Mouse (Mus musculus) liver, embryonic 12.5 days (tissue): Measurements from ENCODE around the gene Plppr5. TPM values are rescaled to one million over a fixed set of nuclear protein-coding genes. Genes with fewer than 3 reads are reported as not detected.

Source experiments
- ATAC-seq: fragments of 200-750 bp; cut with Nextera tagmentation; 2 replicates; pipeline ENCODE4 v1.8.0; 2017; ENCODE audit warnings: moderate number of reproducible peaks, mild to moderate bottlenecking, moderate library complexity
- H3K27ac ChIP-seq: fragments of 300-500 bp; sonication (generic); 2 replicates; pipeline ENCODE4 v1.5.1; 2016; ENCODE audit warnings: mild to moderate bottlenecking
- H3K27me3 ChIP-seq: fragments of 300-500 bp; sonication (generic); replicated peaks from 2 replicates; pipeline ENCODE4 v1.6.1; 2016; ENCODE audit warnings: mild to moderate bottlenecking, moderate library complexity
- H3K36me3 ChIP-seq: fragments of 300-500 bp; sonication (generic); 2 replicates; pipeline ENCODE4 v1.6.1; 2016; ENCODE audit warnings: mild to moderate bottlenecking, moderate library complexity
- H3K4me1 ChIP-seq: fragments of 300-500 bp; sonication (generic); 2 replicates; pipeline ENCODE4 v1.6.1; 2016
- H3K4me2 ChIP-seq: fragments of 300-500 bp; sonication (generic); 2 replicates; pipeline ENCODE4 v1.6.1; 2016; ENCODE audit warnings: mild to moderate bottlenecking, moderate library complexity
- H3K4me3 ChIP-seq: fragments of 300-500 bp; sonication (generic); 2 replicates; pipeline ENCODE4 v1.5.1; 2016; ENCODE audit warnings: mild to moderate bottlenecking, moderate library complexity
- H3K9ac ChIP-seq: fragments of 300-500 bp; sonication (generic); 2 replicates; pipeline ENCODE4 v1.6.1; 2016; ENCODE audit warnings: mild to moderate bottlenecking, moderate library complexity
- H3K9me3 ChIP-seq: fragments of 300-500 bp; sonication (generic); replicated peaks from 2 replicates; pipeline ENCODE4 v1.6.1; 2016; ENCODE audit warnings: mild to moderate bottlenecking, moderate library complexity
- WGBS: fragments of 180-500 bp; shearing (Covaris S2); methylation state at CpG from one replicate; pipeline ENCODE4 v1.1.7; 2016; ENCODE audit not compliant: insufficient replicate concordance; 5-methylcytosine and 5-hydroxymethylcytosine counted together
- polyA plus RNA-seq: library from polyadenylated mRNA; unstranded; fragments of >200 nt; fragmentation: Nextera tagmentation; extraction: Ambion mirVana; gene quantifications from 2 replicates; pipeline ENCODE4 v1.2.1, GENCODE M21; 2016

The Plppr5 gene
- polyA plus RNA-seq, 1 experiment from 2014 or later: 0.15 TPM

GRCm38 (mm10) chr3:117716534-117717280 is 142.1 kb downstream of the Plppr5 start:
- no peaks in the 10 kb centered on the region for H3K27me3 ChIP-seq

GRCm38 (mm10) chr3:117723390-117723789 is 148.8 kb downstream of the Plppr5 start:
- H3K27me3 ChIP-seq: no peaks in the 10 kb centered on the region
- no peak for ATAC-seq
- H3K9ac ChIP-seq: no peak overlapping the region
- H3K27ac ChIP-seq: no peak overlapping the region
- no peaks in the 10 kb centered on the region for H3K4me1 ChIP-seq
- no peak overlapping the region for H3K4me3 ChIP-seq
- no peaks in the 10 kb centered on the region for H3K36me3 ChIP-seq
- H3K4me2 ChIP-seq: no peak overlapping the region
- H3K9me3 ChIP-seq: no peaks in the 10 kb centered on the region

More at GRCm38 (mm10) chr3:117716534-117717280, 142.1 kb downstream of the Plppr5 start:
- Histone ChIP-seq H3K4me2 (no peak overlapping the region), H3K4me1 (no peaks in the 10 kb centered on the region), H3K27ac (no peak overlapping the region), H3K36me3 (no peaks in the 10 kb centered on the region), H3K4me3 (no peak overlapping the region), H3K9ac (no peak overlapping the region), H3K9me3 (no peaks in the 10 kb centered on the region)
- 53% methylated on average over 3 of the region's 3 CpGs for WGBS
- ATAC-seq: no peak

- Histone ChIP-seq H3K27me3 (no peaks in the 10 kb centered on the region), H3K4me1 (no peaks in the 10 kb centered on the region), H3K9me3 (no peaks in the 10 kb centered on the region), H3K4me3 (no peak overlapping the region), H3K9ac (no peak overlapping the region), H3K4me2 (no peak overlapping the region), H3K27ac (no peak overlapping the region), H3K36me3 (no peaks in the 10 kb centered on the region)
- WGBS: 65% methylated on average over 5 of the region's 5 CpGs
- no peak for ATAC-seq
These were observed 149.9 kb downstream of the Plppr5 start for GRCm38 (mm10) chr3:117724521-117724920.

- H3K27ac ChIP-seq: no peak overlapping the region
- WGBS: 82% methylated on average over 1 of the region's 1 CpGs
- H3K27me3 ChIP-seq: no peaks in the 10 kb centered on the region
- ATAC-seq: no peak
- H3K9me3 ChIP-seq: no peaks in the 10 kb centered on the region
- no peak overlapping the region for H3K9ac ChIP-seq
- H3K4me3 ChIP-seq: no peak overlapping the region
- H3K4me1 ChIP-seq: no peaks in the 10 kb centered on the region
- H3K36me3 ChIP-seq: no peaks in the 10 kb centered on the region
- no peak overlapping the region for H3K4me2 ChIP-seq
These were observed 150.9 kb downstream of the Plppr5 start for GRCm38 (mm10) chr3:117725501-117725900.

GRCm38 (mm10) chr3:117728136-117728535 is 153.5 kb downstream of the Plppr5 start:
- Histone ChIP-seq H3K9me3 (no peaks in the 10 kb centered on the region), H3K4me3 (no peak overlapping the region), H3K4me1 (no peaks in the 10 kb centered on the region), H3K27ac (no peak overlapping the region), H3K27me3 (no peaks in the 10 kb centered on the region), H3K4me2 (no peak overlapping the region), H3K36me3 (no peaks in the 10 kb centered on the region), H3K9ac (no peak overlapping the region)
- no peak for ATAC-seq
- 10% methylated on average over 1 of the region's 1 CpGs for WGBS

GRCm38 (mm10) chr3:117729121-117730072 is 154.8 kb downstream of the Plppr5 start:
- Histone ChIP-seq H3K4me3 (no peak overlapping the region), H3K9ac (no peak overlapping the region), H3K9me3 (no peaks in the 10 kb centered on the region), H3K4me2 (no peak overlapping the region), H3K36me3 (no peaks in the 10 kb centered on the region), H3K4me1 (no peaks in the 10 kb centered on the region), H3K27ac (no peak overlapping the region), H3K27me3 (no peaks in the 10 kb centered on the region)
- 70% methylated on average over 9 of the region's 9 CpGs for WGBS
- ATAC-seq: no peak

GRCm38 (mm10) chr3:117731545-117731944 is 156.9 kb downstream of the Plppr5 start:
- Histone ChIP-seq H3K9me3 (no peaks in the 10 kb centered on the region), H3K27ac (no peak overlapping the region), H3K4me3 (no peak overlapping the region), H3K36me3 (no peaks in the 10 kb centered on the region), H3K27me3 (no peaks in the 10 kb centered on the region), H3K4me1 (no peaks in the 10 kb centered on the region), H3K4me2 (no peak overlapping the region), H3K9ac (no peak overlapping the region)
- no peak for ATAC-seq
- 60% methylated on average over 3 of the region's 3 CpGs for WGBS

- no peak overlapping the region for H3K4me2 ChIP-seq
- no peaks in the 10 kb centered on the region for H3K9me3 ChIP-seq
- H3K27ac ChIP-seq: no peak overlapping the region
- H3K36me3 ChIP-seq: no peaks in the 10 kb centered on the region
- WGBS: 69% methylated on average over 4 of the region's 4 CpGs
- no peak overlapping the region for H3K9ac ChIP-seq
- no peak for ATAC-seq
- no peak overlapping the region for H3K4me3 ChIP-seq
- H3K4me1 ChIP-seq: no peaks in the 10 kb centered on the region
- H3K27me3 ChIP-seq: no peaks in the 10 kb centered on the region
These were observed 158.0 kb downstream of the Plppr5 start for GRCm38 (mm10) chr3:117732661-117733060.

Other genes starting within 250 kb of the Plppr5 start
- gene Plppr4, start 214.0 kb upstream of the Plppr5 start, polyA plus RNA-seq: 0.06 TPM in 1 of 2 replicates, not detected in the other